Mouse (Mus musculus): Measurements from ENCODE around the gene Usp18. TPM values are rescaled to one million over a fixed set of nuclear protein-coding genes. Genes with fewer than 3 reads are reported as not detected.

Gene Usp18
- total RNA-seq (2021) = under 1 TPM in 1 of 2 experiments, not detected in 1; 0.19 TPM

- peak; percentile 51 to 91 for DNase-seq (ENCODE audit: extremely low spot score in 1 of 2, low spot score in 2 of 2)
- intact Hi-C loops (cut with DNase I) = no loop called here
Measured at GRCm38 (mm10) chr6:121245127-121246036, at the start of gene Usp18. TSS of gene Usp18 (plus strand) at chr6:121245906.

- no peak for DNase-seq (ENCODE audit: extremely low spot score in 1 of 2, low spot score in 2 of 2)
- intact Hi-C loops (cut with DNase I) = no loop called here
Measured at GRCm38 (mm10) chr6:121197807-121198365, 47.8 kb upstream of the Usp18 start.

- DNase-seq (ENCODE audit: extremely low spot score in 1 of 2, low spot score in 2 of 2) = no peak
- intact Hi-C loops (cut with DNase I) = no loop called here
Measured at GRCm38 (mm10) chr6:121200458-121200857, 45.2 kb upstream of the Usp18 start.

- no peak for DNase-seq (ENCODE audit: extremely low spot score in 1 of 2, low spot score in 2 of 2)
- intact Hi-C loops (cut with DNase I) = no loop called here
Measured at GRCm38 (mm10) chr6:121202026-121202425, 43.7 kb upstream of the Usp18 start.

GRCm38 (mm10) chr6:121206481-121206880 lies 39.2 kb upstream of the Usp18 start:
- intact Hi-C loops (cut with DNase I) = no loop called here

GRCm38 (mm10) chr6:121209584-121209983 lies 36.1 kb upstream of the Usp18 start:
- no peak for DNase-seq (ENCODE audit: extremely low spot score in 1 of 2, low spot score in 2 of 2)

More at GRCm38 (mm10) chr6:121206481-121206880, 39.2 kb upstream of the Usp18 start:
- no peak for DNase-seq (ENCODE audit: extremely low spot score in 1 of 2, low spot score in 2 of 2)

GRCm38 (mm10) chr6:121210149-121210925 lies 35.4 kb upstream of the Usp18 start, which contains the start of gene Tuba8:
TSS of gene Tuba8 (plus strand) at chr6:121210696.
- intact Hi-C loops (cut with DNase I) = no loop called here
- DNase-seq (ENCODE audit: extremely low spot score in 1 of 2, low spot score in 2 of 2) = peak in 1 of 2 experiments; percentile 76

More at GRCm38 (mm10) chr6:121209584-121209983, 36.1 kb upstream of the Usp18 start:
- intact Hi-C loops (cut with DNase I) = no loop called here

GRCm38 (mm10) chr6:121210926-121211289 lies 34.8 kb upstream of the Usp18 start:
- DNase-seq (ENCODE audit: extremely low spot score in 1 of 2, low spot score in 2 of 2) = no peak
- intact Hi-C loops (cut with DNase I) = no loop called here

- intact Hi-C loops (cut with DNase I) = no loop called here
- no peak for DNase-seq (ENCODE audit: extremely low spot score in 1 of 2, low spot score in 2 of 2)
Measured at GRCm38 (mm10) chr6:121211743-121212142, 34.0 kb upstream of the Usp18 start.

GRCm38 (mm10) chr6:121212988-121213387 lies 32.7 kb upstream of the Usp18 start:
- DNase-seq (ENCODE audit: extremely low spot score in 1 of 2, low spot score in 2 of 2) = no peak
- intact Hi-C loops (cut with DNase I) = no loop called here

- intact Hi-C loops (cut with DNase I) = no loop called here
- DNase-seq (ENCODE audit: extremely low spot score in 1 of 2, low spot score in 2 of 2) = no peak
Measured at GRCm38 (mm10) chr6:121214221-121214620, 31.5 kb upstream of the Usp18 start.

GRCm38 (mm10) chr6:121214667-121215330 lies 30.9 kb upstream of the Usp18 start:
- intact Hi-C loops (cut with DNase I) = no loop called here
- DNase-seq (ENCODE audit: extremely low spot score in 1 of 2, low spot score in 2 of 2) = no peak

- intact Hi-C loops (cut with DNase I) = no loop called here
Measured at GRCm38 (mm10) chr6:121215336-121215735, 30.4 kb upstream of the Usp18 start.

GRCm38 (mm10) chr6:121215896-121216295 lies 29.8 kb upstream of the Usp18 start:
- intact Hi-C loops (cut with DNase I) = no loop called here
- DNase-seq (ENCODE audit: extremely low spot score in 1 of 2, low spot score in 2 of 2) = no peak

More at GRCm38 (mm10) chr6:121215336-121215735, 30.4 kb upstream of the Usp18 start:
- DNase-seq (ENCODE audit: extremely low spot score in 1 of 2, low spot score in 2 of 2) = no peak

- no peak for DNase-seq (ENCODE audit: extremely low spot score in 1 of 2, low spot score in 2 of 2)
- intact Hi-C loops (cut with DNase I) = no loop called here
Measured at GRCm38 (mm10) chr6:121216589-121217255, 29.0 kb upstream of the Usp18 start.

- DNase-seq (ENCODE audit: extremely low spot score in 1 of 2, low spot score in 2 of 2) = no peak
- intact Hi-C loops (cut with DNase I) = no loop called here
Measured at GRCm38 (mm10) chr6:121218002-121218401, 27.7 kb upstream of the Usp18 start.

- intact Hi-C loops (cut with DNase I) = no loop called here
- DNase-seq (ENCODE audit: extremely low spot score in 1 of 2, low spot score in 2 of 2) = no peak
Measured at GRCm38 (mm10) chr6:121219406-121219805, 26.3 kb upstream of the Usp18 start.

- intact Hi-C loops (cut with DNase I) = no loop called here
- DNase-seq (ENCODE audit: extremely low spot score in 1 of 2, low spot score in 2 of 2) = no peak
Measured at GRCm38 (mm10) chr6:121220181-121220580, 25.5 kb upstream of the Usp18 start.

All from left cerebral cortex, postnatal 10 days (tissue).